Mouse (Mus musculus): ENCODE results near the gene Arhgap15.

GRCm38 (mm10) chr2:43816788-43817581 is 68.4 kb downstream of the Arhgap15 start:
- no peak for TF ChIP-seq CTCF (IDR thresholded peaks at IDR 0.05)
- TF ChIP-seq EP300 (IDR thresholded peaks at IDR 0.05; ENCODE audit: insufficient read depth, low read depth, low read length): peak; percentile 25; the same call in 1 of the 2 replicates

All from heart, adult 2 months (tissue).